Mouse (Mus musculus) adrenal gland, postnatal 14 days (tissue): ENCODE results near the gene Ces1h. TPM values are rescaled to one million over a fixed set of nuclear protein-coding genes. Genes with fewer than 3 reads are reported as not detected.
"Not testable (repeated sequence)": the region's sequence is repeated elsewhere in the genome, so short reads cannot be mapped to it uniquely, and the experiment has no call there.

Experiments used
- DNase-seq: peaks from one replicate; pipeline ENCODE4 v3.0.0; 2021; ENCODE audit warnings: mixed read lengths
- long read RNA-seq, 2 experiments: library from polyadenylated mRNA; stranded (forward); transcript quantifications; one replicate each; pipeline ENCODE4 v2.0.0; 2021
- total RNA-seq: library from RNA; stranded (reverse); gene quantifications from 2 replicates; pipeline ENCODE4 v1.2.3, GENCODE M21; 2021

The Ces1h gene
- total RNA-seq: not detected in 2 replicates
- long read RNA-seq, experiment 1: 0 reads
- long read RNA-seq, experiment 2: 0 reads

DNA sequence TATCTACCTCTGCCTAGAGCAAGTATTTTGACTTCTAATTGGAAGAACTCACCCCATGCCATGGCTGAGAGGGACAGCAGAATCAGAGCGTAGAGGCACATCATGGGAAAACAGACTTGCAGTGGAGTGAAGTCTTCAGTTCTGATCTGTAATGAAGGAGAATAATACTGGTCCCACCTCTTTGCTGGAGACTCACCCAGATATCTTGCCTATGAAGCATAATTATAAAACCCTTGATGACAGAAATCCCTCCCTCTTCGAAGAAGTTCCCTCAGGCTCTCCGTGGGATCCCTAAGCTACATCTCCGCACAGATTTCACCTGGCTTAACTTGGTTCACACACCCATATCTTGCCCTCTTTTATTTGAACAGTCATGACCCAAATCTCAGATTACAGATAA, at the start of gene Ces1h:
Ces1h (minus strand) TSS at position 101 of the 400 bp plus-strand sequence.
- no peak for DNase-seq

DNA sequence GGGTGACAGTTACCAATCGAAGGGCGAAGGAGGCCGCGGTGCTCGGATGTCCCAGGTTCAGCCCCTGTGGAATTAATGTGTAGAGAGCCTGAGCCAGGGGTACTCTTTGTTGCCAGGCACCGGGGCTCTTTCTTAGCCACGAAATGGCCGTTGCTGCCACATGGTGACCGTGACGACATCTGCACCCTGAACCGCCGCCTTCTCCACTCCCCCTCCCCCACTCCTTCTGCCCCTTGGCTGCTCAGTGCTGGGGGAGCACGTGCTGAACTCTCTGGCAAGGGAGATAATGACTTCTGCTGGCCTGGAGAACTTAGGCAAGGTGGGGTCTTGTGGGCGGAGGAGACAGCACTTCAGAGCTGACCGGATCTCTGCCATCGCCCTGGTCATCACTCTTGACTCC, 47.7 kb upstream of the Ces1h start:
- DNase-seq: no peak

DNA sequence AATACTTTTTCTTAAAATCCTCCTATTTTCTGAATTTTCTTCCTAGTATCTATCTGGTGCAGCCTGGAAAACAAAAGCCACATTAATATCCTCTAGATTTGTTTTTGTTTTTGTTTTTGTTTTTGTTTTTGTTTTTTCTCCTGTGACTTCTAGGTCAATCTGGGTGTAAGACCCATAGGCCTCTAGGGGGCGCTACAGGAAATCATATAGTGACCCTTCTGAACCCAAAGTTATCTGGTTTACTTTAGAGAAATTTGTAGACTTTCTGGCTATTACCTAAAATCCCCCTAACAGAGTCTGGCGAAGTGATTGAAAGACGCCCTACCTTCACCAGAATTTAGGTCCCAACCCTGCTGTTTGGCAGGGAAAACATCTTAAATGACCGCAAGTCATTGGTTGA, 35.9 kb upstream of the Ces1h start:
- no peak for DNase-seq

DNA sequence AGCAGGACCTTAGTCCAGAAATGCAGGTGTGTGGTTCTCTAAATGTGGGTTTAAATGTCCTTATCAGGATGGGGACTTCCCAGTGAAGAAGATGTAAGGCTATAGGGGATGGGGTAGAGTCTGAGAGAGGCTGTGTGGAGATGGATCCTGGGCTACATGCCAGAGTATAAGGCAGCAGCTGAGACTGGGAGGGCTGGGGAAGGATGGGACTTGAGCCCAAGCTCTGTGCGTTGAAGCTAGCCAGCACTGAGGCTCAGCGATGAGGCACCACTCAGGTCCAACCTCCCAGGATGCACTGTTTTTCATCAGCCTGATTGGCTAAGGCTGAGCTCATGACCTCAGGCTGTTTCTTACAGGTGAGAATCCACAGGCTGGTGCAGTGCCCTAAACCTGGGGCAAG, 29.3 kb upstream of the Ces1h start:
- no peak for DNase-seq

DNA sequence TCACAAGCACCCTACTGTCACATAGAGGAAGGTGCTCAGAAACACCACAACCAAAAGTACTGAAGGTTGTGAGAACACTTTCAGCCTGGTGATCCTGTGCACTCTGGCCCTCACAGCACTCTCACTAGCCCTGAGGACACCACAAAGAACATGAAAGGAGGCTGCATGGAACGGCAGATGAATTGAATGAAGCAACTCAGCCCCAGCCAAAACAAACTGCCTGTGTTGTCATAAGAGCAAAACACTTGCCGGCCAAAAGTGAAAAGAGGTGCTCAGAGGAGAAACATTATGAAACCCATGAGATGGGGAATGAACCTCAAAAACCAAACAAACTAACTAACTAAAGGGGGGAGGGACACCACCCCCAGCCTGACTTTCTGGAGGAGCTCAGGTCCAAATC, 20.2 kb upstream of the Ces1h start:
- DNase-seq: no peak

DNA sequence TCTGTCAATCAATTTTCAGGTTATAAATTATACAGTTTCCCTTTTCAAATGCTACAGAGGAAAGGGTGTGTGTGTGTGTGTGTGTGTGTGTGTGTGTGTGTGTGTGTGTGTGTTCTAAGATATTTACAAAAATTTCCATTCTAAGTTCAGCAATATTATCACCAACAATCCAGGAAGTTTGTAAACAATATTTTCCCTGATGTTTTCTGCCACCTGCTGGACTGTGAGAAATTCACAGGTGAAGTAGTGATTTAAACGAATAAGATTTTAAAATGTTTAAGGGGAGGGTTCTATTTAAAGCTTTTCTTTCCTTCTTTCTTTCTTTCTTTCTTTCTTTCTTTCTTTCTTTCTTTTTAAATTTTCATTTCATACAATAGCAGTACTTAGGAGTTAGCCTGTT, 18.5 kb upstream of the Ces1h start:
- no peak for DNase-seq

DNA sequence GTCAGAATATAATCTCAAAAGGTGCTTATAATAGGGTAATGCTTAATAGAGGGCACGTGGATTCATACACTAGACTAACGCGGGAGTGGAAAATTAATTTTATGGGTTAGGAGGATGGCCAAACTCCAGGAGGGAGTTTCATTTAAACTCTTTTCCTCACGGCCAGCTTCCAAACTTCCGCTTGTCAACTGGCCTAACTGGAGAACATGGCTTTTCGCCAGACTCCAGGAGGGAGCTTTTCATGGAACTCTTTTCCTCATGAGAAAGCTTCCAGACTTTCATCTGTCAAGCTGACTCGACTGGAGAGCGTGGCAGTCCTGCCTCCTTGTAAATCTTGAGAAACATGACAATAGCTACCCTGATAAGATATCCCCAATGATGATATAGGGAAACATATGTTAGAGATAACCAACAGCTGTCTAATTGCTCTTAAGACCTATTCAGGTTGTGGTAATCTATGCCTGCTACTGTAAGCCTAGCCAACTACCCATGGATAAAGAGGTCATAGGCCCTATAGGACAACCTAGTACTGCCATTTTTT, 14.6 kb upstream of the Ces1h start:
- not testable (repeated sequence) for DNase-seq

DNA sequence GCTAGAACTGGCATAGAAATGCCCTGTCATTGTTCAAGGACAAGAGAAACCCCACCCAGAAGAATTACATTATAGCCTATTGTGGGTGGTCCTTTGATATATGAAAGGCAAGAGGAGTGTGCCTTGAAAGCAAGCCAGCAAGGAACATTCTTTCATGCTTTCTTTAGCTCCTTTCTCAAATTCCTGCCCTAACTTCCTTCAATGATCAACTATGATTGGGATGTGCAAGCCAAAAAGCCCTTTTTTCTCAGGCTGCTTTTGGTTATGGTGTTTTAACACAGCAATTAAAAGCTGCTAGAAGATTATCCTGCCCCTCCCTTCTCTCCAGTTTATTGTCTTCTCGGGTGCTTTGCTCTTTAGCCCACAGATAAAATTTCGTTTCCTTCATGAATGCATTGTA, 10.0 kb downstream of the Ces1h start:
- DNase-seq: no peak

DNA sequence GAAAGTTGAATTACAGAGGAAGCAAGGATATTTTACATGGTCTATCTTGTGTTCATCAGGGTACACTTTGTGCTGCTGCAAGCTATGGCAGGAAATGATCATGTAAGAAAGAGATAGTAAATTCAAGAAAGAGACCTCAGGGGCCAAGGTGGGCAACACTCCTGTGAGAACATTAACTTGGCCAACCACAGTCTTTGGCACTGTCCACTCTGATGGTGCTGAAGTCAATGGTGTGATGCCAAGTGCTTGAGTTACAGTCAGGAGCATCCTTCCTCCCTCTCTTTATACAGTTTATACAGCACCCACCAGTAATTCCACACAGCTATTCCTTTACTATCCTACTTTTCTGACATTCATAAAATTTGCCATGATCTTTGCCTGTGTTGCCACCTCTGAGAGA, 19.4 kb downstream of the Ces1h start:
- DNase-seq: peak; percentile 6

DNA sequence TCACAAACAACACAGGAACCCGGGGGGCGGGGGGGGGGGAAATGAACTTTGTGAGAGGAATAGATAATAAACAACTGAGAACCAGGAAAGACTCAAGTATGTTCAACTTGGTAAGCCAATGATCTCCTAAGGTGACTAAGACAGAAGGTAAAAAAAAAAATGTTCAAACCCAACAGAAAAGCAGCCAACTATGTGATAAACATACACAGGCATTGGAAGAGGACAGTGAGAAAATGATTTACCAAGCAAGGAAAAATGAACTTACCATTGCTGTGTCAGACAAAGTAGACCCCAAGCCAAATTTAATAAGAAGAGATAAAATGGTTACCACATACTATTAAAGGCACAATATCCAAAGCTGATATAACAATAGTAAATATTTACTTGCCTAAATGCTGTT, 40.0 kb downstream of the Ces1h start:
- no peak for DNase-seq

DNA sequence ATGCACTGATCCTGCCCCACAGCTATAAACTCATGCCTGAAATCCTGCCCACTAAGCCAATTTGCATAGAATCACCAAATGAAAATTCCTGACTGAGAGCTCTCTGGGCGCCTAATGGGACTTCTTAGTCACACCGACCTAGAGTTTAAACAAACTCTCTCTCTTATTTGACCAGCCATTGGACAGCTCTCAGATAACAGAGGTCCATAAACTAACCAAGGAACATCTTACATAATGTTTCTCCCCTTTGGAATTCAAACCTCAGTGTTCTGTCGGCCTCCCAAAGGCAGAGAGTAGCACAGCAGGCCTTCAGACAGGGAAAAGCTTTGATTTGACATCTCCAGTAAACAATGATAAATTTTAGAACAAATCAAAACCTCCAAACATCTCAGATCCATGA, 42.3 kb downstream of the Ces1h start, which contains the start of gene Ces1g:
Ces1g (minus strand) TSS at position 102 of the 400 bp plus-strand sequence.
- DNase-seq: no peak

DNA sequence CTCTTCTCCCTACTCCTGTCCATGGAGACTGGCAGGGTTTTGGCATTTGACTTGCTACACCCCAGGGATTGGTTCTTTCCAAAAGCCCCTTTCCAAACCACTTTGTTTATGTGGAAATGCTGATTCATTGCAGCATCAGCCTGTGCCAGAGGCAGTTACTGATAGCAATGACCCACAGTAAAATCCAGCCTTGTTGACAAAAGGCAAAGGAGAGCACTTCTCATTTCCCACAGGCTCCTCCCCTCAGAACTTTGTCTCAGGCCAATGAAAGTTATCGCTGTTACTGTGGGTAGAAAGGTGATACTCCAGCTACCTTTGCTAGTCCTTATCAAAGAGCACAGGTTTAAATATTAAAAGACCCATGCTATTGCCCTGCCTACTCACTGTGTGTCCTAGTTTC, 46.8 kb downstream of the Ces1h start:
- DNase-seq: peak; percentile 39

DNA sequence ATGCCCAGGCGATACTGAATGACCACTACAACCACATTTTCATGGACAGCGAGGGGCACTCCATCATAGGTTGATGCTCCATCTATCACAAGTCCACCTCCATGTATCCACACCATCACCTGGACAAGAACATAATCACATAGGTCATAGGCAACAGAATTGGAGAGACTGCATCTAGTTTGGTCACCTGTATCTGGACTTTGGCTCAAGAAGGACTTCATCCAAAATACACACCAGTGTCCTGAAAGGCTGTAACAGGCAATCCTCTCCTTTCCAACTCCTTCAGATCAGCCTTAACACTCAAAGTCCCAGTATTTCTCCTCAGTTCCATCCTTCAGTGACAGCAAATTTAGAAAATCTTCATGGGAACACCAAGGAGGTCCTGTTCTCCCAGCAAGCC, 48.4 kb downstream of the Ces1h start:
- DNase-seq: no peak

DNA sequence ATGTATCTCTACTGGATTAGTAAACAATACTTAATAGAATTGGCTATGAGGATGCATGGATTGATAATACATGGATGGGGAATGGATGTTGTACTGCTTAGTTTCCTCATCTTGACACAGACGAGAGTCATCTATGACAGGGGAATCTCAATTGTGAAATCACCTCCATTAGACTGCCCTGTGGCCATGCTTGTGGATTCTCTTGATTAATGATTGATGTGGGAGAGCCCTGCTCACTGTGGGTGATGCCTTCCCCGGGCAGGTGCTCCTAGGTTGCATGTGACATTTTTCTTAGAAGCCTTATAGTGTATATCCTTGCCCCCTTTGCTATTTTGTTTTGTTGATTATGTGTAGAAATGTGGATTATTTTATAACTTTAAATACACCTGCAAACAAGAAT, 54.4 kb downstream of the Ces1h start:
- DNase-seq: no peak

DNA sequence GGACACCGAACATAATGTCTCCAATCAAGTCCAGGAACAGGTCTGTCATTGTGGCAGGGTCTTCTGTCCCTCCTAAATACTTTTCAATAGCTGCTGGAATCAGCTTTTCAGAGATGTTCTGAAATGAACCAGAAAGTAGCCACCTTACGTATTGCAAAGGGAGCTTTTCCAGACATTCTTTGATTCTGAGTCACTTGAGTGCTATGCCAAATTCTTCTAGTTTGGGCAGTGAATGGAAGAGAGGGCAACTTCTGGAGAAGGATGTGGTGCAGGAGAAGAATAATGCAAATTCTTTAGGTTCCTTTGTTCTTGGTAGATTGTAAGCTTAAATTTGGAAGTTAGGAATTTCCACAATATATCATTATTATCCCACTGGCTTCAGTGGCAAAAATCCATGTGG, 62.5 kb downstream of the Ces1h start:
- no peak for DNase-seq

DNA sequence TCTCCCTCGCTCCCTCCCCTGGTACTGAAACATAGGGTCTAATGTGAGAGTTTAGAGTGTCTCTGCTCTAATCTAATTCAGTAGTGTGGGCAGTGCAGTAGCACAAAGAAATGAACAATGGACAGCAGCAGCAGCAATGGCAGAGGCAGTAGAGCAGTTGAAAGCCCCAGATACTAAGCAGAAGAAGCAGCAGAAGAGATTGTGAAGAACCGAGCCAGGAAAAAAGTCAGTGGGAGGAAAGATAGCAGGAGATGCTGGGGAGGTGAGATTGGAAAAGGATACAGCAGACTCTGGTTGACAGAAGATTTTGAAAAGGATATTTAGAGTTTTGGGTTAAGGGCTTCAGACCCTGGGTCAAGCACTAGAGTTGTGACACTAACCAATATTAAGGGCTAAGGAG, 64.0 kb downstream of the Ces1h start:
- DNase-seq: no peak

Other genes starting within 250 kb of the Ces1h start
- 12.6 and 253 TPM in 2 replicates for gene Ces1c, start 248.4 kb downstream of the Ces1h start, total RNA-seq
- gene Ces1d, start 181.9 kb downstream of the Ces1h start, total RNA-seq: 584 and 637 TPM in 2 replicates
- 1.8 TPM in 1 of 2 replicates, not detected in the other for gene Ces1e, start 150.1 kb downstream of the Ces1h start, total RNA-seq
- gene Ces1f, start 100.0 kb downstream of the Ces1h start, total RNA-seq: 7.9 and 13.1 TPM in 2 replicates
- gene Ces1g, start 42.4 kb downstream of the Ces1h start, total RNA-seq: 0.34 and 6.1 TPM in 2 replicates
- gene Ces5a, start 156.1 kb upstream of the Ces1h start, total RNA-seq: not detected in 2 replicates